Mouse (Mus musculus): ENCODE measurements around the gene Crmp1. TPM values are rescaled to one million over a fixed set of nuclear protein-coding genes. Genes with fewer than 3 reads are reported as not detected.

Crmp1 gene
- total and polyA plus RNA-seq, 3 experiments, result not detected

DNA sequence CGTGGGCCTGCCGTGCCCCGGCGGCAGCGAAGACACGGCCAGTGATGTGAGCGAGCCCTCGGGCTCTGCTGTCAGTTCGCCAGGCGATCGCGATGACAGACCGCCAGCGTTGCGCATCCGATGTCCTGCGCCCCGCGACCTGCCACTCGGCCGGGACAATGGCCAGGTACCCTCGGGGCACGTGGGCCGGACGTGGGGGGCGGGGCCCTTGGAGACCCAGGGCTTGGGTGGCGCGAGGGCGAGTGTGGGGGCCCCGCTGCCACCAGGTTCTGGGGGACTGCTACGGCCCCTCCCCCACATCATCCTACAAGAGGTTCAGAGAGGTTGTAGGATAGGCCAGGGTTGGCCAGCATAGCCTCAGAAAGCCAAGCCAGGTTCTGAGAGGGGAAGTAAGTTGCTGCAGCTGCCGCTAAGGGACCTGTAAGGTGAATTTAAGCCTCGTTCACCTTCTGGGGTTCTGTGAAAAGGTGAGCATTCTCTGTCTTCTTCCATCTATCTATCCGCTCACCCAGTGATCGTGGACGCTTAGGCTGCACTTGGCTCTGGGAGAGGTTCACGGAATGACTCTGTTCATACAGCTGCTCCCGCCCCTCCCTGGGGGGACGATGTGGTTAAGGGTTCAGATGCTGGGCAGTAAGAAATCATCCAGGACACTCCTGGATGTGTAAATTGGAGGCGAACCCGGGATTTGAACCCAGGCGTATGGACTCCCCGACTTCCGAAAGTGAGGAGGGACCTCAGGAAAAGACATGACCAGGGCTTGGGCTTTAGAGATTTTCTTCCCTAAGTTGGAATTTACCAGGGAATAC is 824 bp downstream of the Crmp1 start:
- H3K9ac ChIP-seq (ENCODE audit: control insufficient read depth, low read depth, low read length, poor library complexity, severe bottlenecking), result no peak overlapping the region
- no peak overlapping the region for H3K27ac ChIP-seq (ENCODE audit: control insufficient read depth, low read depth, low read length)
- no peak for TF ChIP-seq USF1 (IDR thresholded peaks at IDR 0.05; ENCODE audit: low read depth, low read length)
- TF ChIP-seq MYC (IDR thresholded peaks at IDR 0.05; ENCODE audit: low read depth, low read length), result no peak
- no peak for TF ChIP-seq CTCF (IDR thresholded peaks at IDR 0.05 in 2 of 3, conservative IDR thresholded peaks at IDR 0.05 in 1 of 3; ENCODE audit: control insufficient read depth in 1 of 3, insufficient read depth in 1 of 3, low read depth in 2 of 3, low read length in 3 of 3, poor library complexity in 1 of 3, severe bottlenecking in 1 of 3)
- TF ChIP-seq RCOR1 (IDR thresholded peaks at IDR 0.05; ENCODE audit: low read depth, low read length), result no peak
- TF ChIP-seq E2F4 (IDR thresholded peaks at IDR 0.05; ENCODE audit: borderline replicate concordance, low read depth, low read length), result no peak
- TF ChIP-seq POLR2A (IDR thresholded peaks at IDR 0.05; ENCODE audit: control insufficient read depth in 1 of 2, insufficient read depth in 1 of 2, low read depth in 1 of 2, low read length in 2 of 2, poor library complexity in 1 of 2), result no peak
- TF ChIP-seq TAL1 (IDR thresholded peaks at IDR 0.05; ENCODE audit: low read length), result no peak
- TF ChIP-seq GATA1 (IDR thresholded peaks at IDR 0.05; ENCODE audit: low read depth, low read length), result no peak
- no peak for TF ChIP-seq ZMIZ1 (IDR thresholded peaks at IDR 0.05; ENCODE audit: low read depth, low read length)
- TF ChIP-seq HCFC1 (IDR thresholded peaks at IDR 0.05; ENCODE audit: low read depth, low read length), result no peak
- no peak for TF ChIP-seq ZC3H11A (IDR thresholded peaks at IDR 0.05; ENCODE audit: low read depth, low read length)
- no peak for TF ChIP-seq GABPA (IDR thresholded peaks at IDR 0.05; ENCODE audit: low read depth, low read length)
- TF ChIP-seq RAD21 (IDR thresholded peaks at IDR 0.05; ENCODE audit: low read depth, low read length), result no peak
- H3K36me3 ChIP-seq (ENCODE audit: control insufficient read depth in 1 of 2, insufficient read depth in 2 of 2, low read length in 2 of 2), result no peaks in the 10 kb centered on the region
- H3K4me3 ChIP-seq (ENCODE audit: control insufficient read depth in 1 of 2, insufficient read depth in 1 of 2, low read depth in 2 of 2, low read length in 2 of 2), result no peak overlapping the region
- H3K9me3 ChIP-seq (replicated peaks; ENCODE audit: insufficient read depth, low read length), result no peaks in the 10 kb centered on the region
- H3K4me1 ChIP-seq (ENCODE audit: control insufficient read depth in 1 of 2, insufficient read depth in 2 of 2, low read length in 2 of 2), result no peaks in the 10 kb centered on the region
- no peak for DNase-seq (ENCODE audit: low read depth, low spot score)
- H3K79me2 ChIP-seq (ENCODE audit: control insufficient read depth, insufficient read depth, low read length, poor library complexity), result no peaks in the 10 kb centered on the region
- no peaks in the 10 kb centered on the region for H3K27me3 ChIP-seq (ENCODE audit: control insufficient read depth in 1 of 2, insufficient read depth in 2 of 2, low read length in 2 of 2)

DNA sequence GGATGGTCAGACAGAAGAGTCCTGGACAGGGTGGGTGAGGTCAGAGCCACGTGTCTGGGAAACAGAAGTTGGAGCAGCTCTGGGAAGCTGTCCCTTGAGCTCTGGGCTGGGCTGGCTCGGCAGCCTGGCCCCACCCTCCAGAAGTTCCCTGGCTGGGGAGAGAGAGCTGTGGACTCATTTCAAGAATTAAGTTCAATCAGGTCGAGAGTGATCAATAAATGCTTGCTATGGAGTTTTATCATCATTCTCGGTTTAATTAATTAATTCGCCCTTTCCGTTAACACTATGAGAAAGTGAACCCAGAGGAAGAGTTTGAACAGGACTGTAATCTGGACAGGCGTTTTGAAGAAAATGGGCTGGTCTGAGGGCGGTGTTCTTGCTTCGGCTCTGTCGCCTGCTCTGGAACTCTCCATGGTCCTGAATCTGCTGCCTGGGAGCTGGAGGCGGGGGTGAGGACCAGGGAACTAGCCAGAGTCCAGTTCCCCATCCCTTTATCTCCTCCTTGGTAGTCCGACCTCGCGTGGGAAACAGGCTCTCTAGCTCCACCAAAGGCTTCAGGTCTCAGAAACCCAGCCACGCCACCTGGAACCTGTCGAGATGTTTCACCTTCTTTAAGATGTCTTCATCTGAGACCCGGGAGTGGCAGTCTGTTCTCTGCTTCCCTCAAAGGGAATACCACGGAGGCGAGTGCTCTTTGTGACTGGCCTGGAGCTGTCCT is 1.6 kb downstream of the Crmp1 start:
- Histone ChIP-seq H3K36me3 (ENCODE audit: control insufficient read depth in 1 of 2, insufficient read depth in 2 of 2, low read length in 2 of 2) (no peaks in the 10 kb centered on the region), H3K27ac (ENCODE audit: control insufficient read depth, low read depth, low read length) (no peak overlapping the region), H3K27me3 (ENCODE audit: control insufficient read depth in 1 of 2, insufficient read depth in 2 of 2, low read length in 2 of 2) (no peaks in the 10 kb centered on the region), H3K79me2 (ENCODE audit: control insufficient read depth, insufficient read depth, low read length, poor library complexity) (no peaks in the 10 kb centered on the region), H3K4me1 (ENCODE audit: control insufficient read depth in 1 of 2, insufficient read depth in 2 of 2, low read length in 2 of 2) (no peaks in the 10 kb centered on the region), H3K9ac (ENCODE audit: control insufficient read depth, low read depth, low read length, poor library complexity, severe bottlenecking) (no peak overlapping the region), H3K9me3 (replicated peaks; ENCODE audit: insufficient read depth, low read length) (no peaks in the 10 kb centered on the region), H3K4me3 (ENCODE audit: control insufficient read depth in 1 of 2, insufficient read depth in 1 of 2, low read depth in 2 of 2, low read length in 2 of 2) (no peak overlapping the region)
- TF ChIP-seq POLR2AphosphoS2 (IDR thresholded peaks at IDR 0.05; ENCODE audit: low read length) (no peak), HCFC1 (IDR thresholded peaks at IDR 0.05; ENCODE audit: low read depth, low read length) (no peak), CHD1 (IDR thresholded peaks at IDR 0.05; ENCODE audit: low read depth, low read length) (no peak), GABPA (IDR thresholded peaks at IDR 0.05; ENCODE audit: low read depth, low read length) (no peak), EP300 (IDR thresholded peaks at IDR 0.05; ENCODE audit: low read depth in 1 of 2, low read length in 2 of 2) (no peak), GATA1 (IDR thresholded peaks at IDR 0.05; ENCODE audit: low read depth, low read length) (no peak), USF2 (IDR thresholded peaks at IDR 0.05; ENCODE audit: borderline replicate concordance in 1 of 2, insufficient read depth in 1 of 2, low read depth in 1 of 2, low read length in 2 of 2) (no peak), SMC3 (IDR thresholded peaks at IDR 0.05; ENCODE audit: low read depth, low read length) (no peak), MYC (IDR thresholded peaks at IDR 0.05; ENCODE audit: low read depth, low read length) (no peak), BHLHE40 (IDR thresholded peaks at IDR 0.05; ENCODE audit: borderline replicate concordance, low read depth, low read length) (no peak), TBP (IDR thresholded peaks at IDR 0.05; ENCODE audit: low read depth, low read length) (no peak)
- DNase-seq (ENCODE audit: low read depth, low spot score), result peak; percentile 25

Measured in MEL (cell line).